Mouse (Mus musculus) left cerebral cortex, postnatal 25 days (tissue): Measurements from ENCODE around the gene Aldh18a1. TPM values are rescaled to one million over a fixed set of nuclear protein-coding genes. Genes with fewer than 3 reads are reported as not detected.
"Not testable (repeated sequence)": the region's sequence is repeated elsewhere in the genome, so short reads cannot be mapped to it uniquely, and the experiment has no call there.

Experiments
- DNase-seq, 2 experiments: peaks; one replicate each; pipeline ENCODE4 v3.0.0; 2022; ENCODE audit warnings: low spot score in 2 of 2, mixed read lengths in 1 of 2
- intact Hi-C: fragments of 180-260 bp; cut with DNase I; formaldehyde crosslinking; loops from one replicate; pipeline ENCODE4 v1.15.1; 2025
- total RNA-seq, 2 experiments: library from RNA; stranded (reverse); gene quantifications; 2 replicates each; pipeline ENCODE4 v1.2.3; 2021

The Aldh18a1 gene
- total RNA-seq = 10 to 100 TPM; 23.1 to 30.4 TPM

DNA sequence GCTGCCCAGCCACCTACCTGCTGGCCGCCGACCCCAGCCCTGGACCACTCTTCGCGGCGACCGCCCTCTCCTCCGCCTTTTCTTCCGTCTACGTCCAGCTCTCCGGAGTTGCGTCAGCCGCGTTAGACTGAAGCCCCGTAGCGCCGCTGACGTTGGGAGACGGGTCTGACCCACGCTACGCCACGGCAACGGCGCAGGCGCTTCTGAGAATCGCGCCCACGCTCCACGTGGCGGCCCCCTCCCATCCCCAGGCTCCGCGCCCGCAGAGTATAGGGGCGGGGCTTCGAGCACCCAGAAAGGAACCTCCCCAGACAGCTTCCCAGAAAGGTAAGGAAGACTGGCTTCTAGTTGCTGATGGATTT is at the start of gene Aldh18a1:
Gene Aldh18a1, minus strand, starts transcription at position 171 of the 362 bp plus-strand sequence.
- peak; percentile 96 to 97 for DNase-seq
- intact Hi-C loops = loop anchor here (5.0 kb wide), 1 partner anchor 244 kb away; the partner anchor contains the start of gene Ccnj

DNA sequence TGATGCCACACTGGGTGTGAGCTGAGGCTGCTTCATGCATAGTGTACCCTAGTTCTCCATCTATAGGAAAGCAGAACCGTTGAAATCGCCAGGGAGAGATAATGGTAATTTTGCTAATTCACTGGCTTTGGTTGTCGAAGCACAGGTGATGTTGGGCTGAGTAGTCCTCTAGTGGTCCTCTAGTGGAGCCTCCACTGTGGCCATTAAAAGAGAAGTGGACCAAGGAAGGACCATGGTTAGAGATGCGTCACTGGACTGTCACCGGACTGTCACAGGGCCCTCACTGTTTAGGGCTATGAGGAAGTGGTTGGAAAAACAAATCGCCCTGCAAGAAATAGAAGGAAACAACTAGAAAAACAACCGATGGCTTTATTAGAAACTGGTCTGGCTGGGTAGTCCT is 49.3 kb upstream of the Aldh18a1 start:
- peak in 1 of 2 experiments; percentile 23 for DNase-seq
- intact Hi-C loops = no loop called here

- intact Hi-C loops = no loop called here
- DNase-seq = no peak
Measured at GRCm38 (mm10) chr19:40637091-40637490, 48.8 kb upstream of the Aldh18a1 start.

DNA sequence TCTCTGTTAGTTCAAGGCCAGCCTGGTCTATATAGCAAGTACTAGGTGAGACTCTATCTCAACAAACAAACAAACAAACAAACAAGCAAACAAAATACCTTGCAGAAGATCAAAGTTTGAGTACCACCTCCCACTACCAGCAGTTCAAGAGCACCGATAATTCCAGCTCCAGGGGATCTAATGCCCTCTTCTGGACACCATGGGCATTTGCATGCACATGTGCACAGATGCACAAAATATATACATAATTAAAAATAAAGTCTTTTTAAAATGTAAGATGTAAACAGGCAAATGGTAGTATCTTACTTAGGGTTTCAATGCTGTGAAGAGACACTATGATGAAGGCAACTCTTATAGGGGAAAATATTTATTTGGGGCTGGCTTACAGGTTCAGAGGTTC is 44.9 kb upstream of the Aldh18a1 start:
- DNase-seq = no peak
- intact Hi-C loops = no loop called here

- no peak for DNase-seq
- intact Hi-C loops = no loop called here
Measured at GRCm38 (mm10) chr19:40632668-40633067, 44.4 kb upstream of the Aldh18a1 start.

GRCm38 (mm10) chr19:40632193-40632592 is 43.9 kb upstream of the Aldh18a1 start:
- DNase-seq = no peak
- intact Hi-C loops = no loop called here

DNA sequence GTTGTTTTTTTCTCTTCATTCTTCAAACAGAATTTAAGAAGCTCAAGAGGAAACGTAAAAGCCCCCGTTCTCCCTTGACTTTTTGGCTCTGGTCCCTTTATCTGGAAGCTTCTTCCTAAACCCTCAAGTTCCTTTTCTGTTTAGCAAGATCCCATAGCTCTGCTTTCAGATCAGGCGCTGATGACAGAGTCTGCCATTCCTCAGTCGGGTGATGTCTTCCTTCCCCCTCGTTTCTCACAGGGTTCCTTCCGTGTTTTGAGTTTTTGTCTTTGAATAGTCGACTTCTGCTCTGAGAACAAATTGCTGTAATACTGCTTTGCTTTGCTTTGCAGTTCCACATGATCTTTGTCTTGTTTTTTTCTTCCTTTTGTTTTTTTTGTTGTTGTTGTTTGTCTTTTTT is 42.3 kb upstream of the Aldh18a1 start:
- DNase-seq = peak in 1 of 2 experiments; percentile 65
- intact Hi-C loops = loop anchor here (2.0 kb wide), 1 partner anchor 72 kb away; no protein-coding TSS in a partner anchor

DNA sequence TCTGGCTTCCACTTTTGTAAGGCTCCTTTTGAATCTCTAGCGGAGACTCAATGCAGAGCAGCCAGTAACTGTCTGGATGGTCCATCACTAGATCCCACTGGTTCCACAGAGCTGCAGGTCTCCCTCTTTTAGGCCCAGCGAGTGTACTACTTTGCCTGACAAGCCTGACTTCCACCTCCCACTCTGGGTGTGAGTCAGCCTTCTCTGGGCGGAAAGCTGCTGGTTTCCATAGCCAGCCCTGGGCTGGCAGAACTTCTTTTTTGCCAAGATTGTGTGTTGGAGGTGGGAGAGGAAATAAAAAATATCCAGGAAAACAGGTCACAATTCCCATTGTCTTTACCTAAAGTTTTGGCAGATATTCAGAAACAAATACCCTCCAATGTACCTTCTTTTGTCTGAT is 41.8 kb upstream of the Aldh18a1 start:
- DNase-seq = peak; percentile 51 to 90
- intact Hi-C loops = loop anchor here (2.0 kb wide), 1 partner anchor 73 kb away; no protein-coding TSS in a partner anchor

GRCm38 (mm10) chr19:40628950-40629349 is 40.7 kb upstream of the Aldh18a1 start:
- no peak for DNase-seq
- intact Hi-C loops = no loop called here

DNA sequence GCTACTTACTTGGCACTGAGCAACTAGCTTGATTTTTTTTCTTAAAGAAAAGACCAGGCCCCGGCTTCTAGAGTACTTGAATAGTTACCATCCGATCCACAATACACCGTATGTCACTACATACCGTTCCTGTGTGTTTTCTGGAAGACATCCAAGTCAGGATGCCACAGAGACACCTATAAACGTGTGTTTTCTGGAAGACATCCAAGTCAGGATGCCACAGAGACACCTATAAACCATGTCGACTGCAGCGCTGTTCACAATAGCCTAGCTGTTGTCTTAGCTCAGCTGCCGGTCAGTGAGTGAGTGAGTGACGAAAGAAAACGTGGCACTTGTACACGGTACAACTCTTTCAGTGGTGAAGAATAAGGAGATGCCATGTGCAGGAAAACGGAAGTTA is 37.7 kb upstream of the Aldh18a1 start:
- DNase-seq = no peak
- intact Hi-C loops = no loop called here

GRCm38 (mm10) chr19:40621616-40622015 is 33.4 kb upstream of the Aldh18a1 start:
- intact Hi-C loops, DNase-seq: not testable (repeated sequence)

GRCm38 (mm10) chr19:40616021-40616420 is 27.8 kb upstream of the Aldh18a1 start:
- intact Hi-C loops = no loop called here
- DNase-seq = no peak

DNA sequence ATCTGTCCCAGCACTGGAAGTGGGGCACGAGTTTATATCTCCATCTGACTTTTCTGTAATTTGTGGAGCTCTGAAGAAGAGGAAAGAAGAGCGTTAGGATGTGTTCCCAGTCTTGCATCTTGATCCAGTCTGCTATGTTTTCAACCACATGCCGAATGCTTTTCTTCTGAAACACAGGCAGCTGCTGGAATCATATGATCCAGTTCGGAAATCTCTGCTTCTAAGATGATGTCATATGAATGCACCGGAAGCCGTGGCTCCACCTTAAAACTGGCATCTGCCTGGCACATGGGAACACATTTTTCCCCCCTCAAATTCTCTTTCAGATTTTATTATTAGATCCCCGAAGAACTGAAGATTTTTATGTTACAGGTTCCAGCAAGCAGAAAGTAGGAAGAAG is 26.5 kb upstream of the Aldh18a1 start:
- DNase-seq = peak in 1 of 2 experiments; percentile 25
- intact Hi-C loops = loop anchor here (5.0 kb wide), 1 partner anchor 402 kb away; no protein-coding TSS in a partner anchor

- peak; percentile 96 to 98 for DNase-seq
- intact Hi-C loops = loop anchor here (1.0 to 5.0 kb wide), 2 partner anchors 110 to 405 kb away; no protein-coding TSS in a partner anchor
Measured at GRCm38 (mm10) chr19:40611830-40612506, 23.7 kb upstream of the Aldh18a1 start, which contains the start of the genes Tctn3 and Entpd1. Tctn3 (minus strand) TSS chr19:40612233. Entpd1 (plus strand) TSS chr19:40612366.

DNA sequence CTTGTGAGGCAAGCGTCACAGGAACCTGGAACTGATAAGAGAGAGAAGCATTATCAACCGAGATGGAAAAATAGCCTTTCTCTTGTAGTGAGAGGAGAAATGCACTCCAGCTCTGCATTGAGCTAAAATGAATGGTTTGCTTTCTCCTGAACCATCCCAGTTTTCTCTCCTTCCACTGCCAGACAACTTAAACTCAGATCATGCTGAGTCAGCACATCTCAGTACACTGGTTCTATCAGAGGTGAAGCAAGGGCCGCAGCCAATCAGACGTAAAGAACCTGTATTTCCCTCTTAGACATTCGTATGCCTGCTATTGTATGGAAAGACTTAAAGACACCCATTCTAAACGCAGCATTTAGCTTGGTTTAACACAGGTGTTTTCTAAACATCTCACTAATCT is 19.4 kb upstream of the Aldh18a1 start:
- DNase-seq = no peak
- intact Hi-C loops = no loop called here

GRCm38 (mm10) chr19:40605189-40605588 is 16.9 kb upstream of the Aldh18a1 start:
- no peak for DNase-seq
- intact Hi-C loops = no loop called here

DNA sequence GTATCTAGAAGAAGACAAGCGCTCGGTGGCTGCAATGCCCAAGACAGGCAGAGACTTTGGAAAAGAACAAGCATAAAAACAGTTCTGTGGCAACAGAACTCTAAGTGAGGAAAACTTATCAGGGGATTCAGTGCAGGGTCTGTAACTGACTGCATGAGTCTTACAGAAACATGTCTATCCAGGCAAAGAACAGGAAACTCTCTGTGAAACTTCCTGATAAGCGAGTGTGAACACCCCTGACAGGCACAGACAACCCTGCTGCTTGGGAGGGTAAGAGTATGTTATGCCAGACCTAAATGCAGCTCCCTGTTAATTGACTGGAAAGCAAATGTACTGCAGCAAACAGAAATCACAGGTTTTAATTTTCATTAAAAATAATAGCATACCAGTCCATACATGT is 13.6 kb upstream of the Aldh18a1 start:
- no peak for DNase-seq
- intact Hi-C loops = no loop called here

- intact Hi-C loops, DNase-seq: not testable (repeated sequence)
Measured at GRCm38 (mm10) chr19:40600846-40601245, 12.6 kb upstream of the Aldh18a1 start.

DNA sequence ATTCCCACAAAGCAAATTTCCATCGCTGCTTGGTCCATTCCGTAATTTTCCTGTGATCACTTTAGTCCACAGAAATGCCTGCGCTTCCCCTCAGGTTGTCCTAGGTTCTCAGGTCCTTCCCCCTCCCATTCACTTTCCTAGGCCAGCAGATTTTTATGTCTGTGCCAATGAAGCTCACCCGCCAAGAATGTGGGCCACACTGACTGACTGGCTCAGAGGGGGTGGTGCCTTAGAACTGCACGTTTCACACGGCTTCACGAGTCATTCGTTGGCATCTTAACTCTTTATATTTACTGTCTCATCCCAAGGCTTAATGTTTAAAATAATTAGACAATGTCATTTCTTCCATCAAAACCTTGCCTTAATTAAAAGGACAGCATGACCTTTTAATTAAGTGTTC is 7.6 kb upstream of the Aldh18a1 start:
- peak in 1 of 2 experiments; percentile 15 for DNase-seq
- intact Hi-C loops = no loop called here

DNA sequence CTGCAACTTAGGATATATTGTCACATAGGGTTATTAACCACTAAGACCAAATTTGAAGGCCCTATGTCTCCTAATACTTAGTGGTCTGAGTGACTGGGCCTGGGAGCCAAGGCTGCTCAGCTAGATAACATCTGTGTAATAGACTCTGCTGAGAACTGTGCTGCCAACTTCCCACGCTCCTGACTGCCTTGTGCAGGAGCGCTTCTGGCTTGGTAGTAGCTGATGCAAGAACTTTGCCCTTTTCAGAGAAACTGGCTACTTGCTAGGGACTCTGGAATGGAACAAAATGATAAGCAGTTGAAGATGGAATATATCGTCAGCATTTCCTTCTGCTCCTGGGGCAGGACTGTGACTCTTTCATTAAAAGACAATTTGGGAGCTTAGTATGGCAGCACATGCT is 7.0 kb upstream of the Aldh18a1 start:
- DNase-seq = no peak
- intact Hi-C loops = no loop called here

DNA sequence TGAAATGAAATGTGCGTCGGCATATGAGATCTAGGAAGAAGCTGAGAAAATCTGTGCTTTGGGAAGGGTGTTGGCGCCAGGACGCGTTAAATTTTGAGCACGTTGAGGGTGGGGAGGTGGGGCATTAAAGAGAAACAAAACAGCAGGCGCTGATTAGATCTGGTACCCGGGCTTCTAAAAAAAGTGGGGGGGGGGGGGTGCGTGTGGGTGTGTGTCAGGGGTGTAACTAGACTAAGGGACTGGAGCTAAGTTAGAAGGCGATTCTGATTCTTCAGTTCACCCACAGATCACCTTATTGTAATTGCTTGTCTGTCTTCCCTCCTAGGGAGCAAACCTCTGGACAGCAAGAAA is 1.2 kb upstream of the Aldh18a1 start:
- DNase-seq = no peak
- intact Hi-C loops = loop anchor here (5.0 kb wide), 1 partner anchor 243 kb away; the partner anchor contains the start of gene Ccnj
